Mouse (Mus musculus): ENCODE data around the gene Eef1akmt4.

The Eef1akmt4 gene

DNA sequence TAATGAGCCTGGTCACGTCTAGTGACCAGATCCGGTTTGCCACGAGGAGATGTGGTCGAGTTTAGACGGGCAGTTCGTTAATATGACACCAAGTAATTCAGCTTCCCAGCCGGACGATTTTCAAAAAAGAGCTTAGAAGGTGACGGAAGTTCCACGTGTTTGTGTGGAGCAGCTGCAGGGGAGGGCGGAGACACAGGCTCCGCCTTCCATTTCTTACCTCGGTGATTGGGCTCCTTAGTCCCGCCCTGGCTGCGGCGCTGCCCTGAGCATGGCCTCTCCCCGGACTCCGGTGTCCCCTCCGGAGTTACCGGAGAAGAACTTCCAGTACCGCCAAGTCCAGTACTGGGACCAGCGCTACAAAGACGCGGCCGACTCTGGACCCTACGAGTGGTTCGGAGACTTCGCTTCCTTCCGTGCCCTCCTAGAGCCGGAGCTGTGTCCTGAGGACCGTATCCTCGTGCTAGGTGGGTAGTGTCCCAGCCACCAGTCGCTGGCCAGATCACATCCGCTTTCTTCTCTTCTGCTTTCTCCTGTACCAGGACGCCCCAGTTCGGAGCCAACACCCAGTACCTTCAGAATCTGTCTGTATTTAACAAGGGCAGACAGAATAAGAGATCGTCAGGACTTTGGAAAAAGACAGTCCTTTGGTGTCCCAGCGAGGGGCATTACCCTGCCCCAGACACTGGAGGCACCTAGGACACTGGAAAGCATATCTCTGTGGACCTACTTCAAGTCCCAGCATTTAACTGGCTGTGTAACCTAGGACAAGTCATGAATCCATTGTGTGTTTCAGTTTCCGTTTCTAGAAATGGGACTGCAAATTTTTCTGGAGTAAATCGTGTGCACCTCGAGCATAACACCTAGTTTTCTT is at the start of gene Eef1akmt4, which contains the start of the genes Gm49333 and Alg3:
Gene Eef1akmt4, plus strand, starts transcription at position 237 of the 871 bp plus-strand sequence.
Gene Gm49333, plus strand, starts transcription at position 254 of the 871 bp plus-strand sequence.
Gene Alg3, minus strand, starts transcription at position 379 of the 871 bp plus-strand sequence.
- DNase-seq (ENCODE audit: low spot score in 2 of 2) = peak; percentile 69 to 74

DNA sequence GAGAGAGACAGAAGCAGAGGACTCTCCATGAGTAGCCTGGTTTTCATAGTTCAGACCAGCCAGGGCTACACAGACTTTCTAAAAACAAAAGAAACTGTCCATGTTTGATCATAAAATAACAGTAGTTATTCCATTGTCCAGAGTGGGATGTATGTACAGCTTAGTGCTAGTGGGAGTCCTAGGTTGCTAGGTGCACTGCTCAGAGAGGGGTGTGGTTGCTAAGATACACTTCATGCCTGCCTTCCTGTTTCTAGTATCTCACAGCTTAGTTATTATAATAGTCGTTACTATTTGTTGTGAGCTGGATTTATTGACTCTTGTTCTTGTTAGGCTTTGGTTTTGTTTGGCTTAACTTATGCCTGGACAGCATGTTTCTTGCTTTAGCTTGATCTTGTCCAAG is 46.3 kb upstream of the Eef1akmt4 start:
- DNase-seq (ENCODE audit: low spot score in 2 of 2) = no peak

DNA sequence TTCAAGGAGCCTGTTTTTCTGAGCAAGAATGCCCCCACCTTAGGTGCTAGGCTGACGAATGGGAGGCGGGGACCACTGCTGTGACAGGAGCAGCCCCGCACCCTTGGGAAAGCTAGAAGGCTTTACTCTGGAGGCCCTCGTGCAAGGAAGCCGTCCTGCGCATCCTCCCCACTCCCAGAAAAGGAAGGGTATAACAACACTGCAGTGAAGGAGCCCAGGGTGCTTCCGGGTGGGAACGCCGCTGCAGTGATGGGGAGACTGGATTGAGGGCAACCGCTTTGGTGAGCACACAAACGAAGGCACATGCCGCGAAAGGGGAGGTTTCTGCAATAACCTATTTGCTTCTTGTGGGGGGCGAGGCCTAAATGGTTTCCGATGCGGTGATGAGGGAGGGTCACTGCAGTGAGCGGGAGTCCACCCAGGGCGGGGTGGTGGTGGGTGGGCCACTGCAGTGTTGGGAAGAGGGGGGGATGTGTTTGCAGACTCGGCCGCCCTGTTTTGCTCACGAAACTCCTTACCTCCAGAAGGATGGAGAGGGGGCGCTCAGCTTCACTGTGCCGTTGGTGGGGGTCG is 21.9 kb upstream of the Eef1akmt4 start, which contains the start of gene Vwa5b2:
Gene Vwa5b2, plus strand, starts transcription at position 106 of the 573 bp plus-strand sequence.
- DNase-seq (ENCODE audit: low spot score in 2 of 2) = no peak

DNA sequence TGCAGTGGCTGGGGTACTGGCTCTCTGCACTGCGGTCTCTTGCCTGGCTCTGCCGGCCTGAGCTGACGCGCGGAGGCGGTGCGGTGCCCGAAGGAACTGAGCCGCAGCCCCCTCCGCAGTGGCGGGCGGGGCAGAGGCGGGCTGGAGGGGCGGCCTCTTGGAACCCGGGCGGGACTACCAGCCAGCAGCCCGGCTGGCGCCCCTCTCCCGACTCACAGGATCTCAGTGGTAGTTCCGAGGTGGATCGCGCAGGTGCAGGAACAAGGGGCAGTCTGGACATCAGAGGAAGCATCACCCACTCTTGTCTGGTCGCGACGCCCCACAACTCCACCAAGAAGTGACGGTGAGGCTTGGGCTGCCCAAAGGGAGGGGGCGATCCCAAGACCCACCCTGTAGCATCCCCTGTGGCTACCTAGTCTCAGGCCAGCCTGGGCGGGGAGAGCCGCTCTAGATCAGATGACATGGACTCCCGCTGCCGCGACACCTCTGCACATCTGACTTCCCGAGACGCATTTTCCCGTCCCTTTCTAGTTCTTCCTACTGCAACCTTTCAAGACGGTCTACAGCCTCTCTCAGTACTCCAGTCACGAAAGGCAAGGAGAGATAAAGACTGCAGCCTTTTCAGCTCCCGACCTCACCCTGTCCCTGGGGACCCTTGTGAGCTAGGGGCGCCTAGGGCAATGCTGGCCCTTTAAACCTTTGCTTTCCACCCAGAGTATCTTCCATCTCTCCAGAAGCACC is 21.3 kb upstream of the Eef1akmt4 start:
- DNase-seq (ENCODE audit: low spot score in 2 of 2) = no peak

DNA sequence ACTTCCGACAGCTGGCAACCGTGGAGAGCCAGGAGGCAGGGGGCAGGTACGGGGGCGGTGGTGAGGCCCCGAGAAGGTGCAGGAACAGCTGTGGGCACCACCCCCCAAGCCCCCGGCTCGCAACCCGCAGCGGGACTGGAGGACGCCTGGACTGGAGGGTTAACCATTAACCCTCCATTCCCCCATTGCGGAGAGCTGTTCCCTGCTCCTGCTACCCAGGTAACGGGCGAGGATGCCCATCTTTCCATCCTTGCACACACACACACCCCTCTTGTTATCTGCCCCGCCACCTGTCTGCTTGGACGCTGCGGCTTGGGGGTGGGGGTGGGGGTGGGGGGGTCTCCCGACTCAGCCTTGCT is 20.7 kb upstream of the Eef1akmt4 start:
- DNase-seq (ENCODE audit: low spot score in 2 of 2) = no peak

DNA sequence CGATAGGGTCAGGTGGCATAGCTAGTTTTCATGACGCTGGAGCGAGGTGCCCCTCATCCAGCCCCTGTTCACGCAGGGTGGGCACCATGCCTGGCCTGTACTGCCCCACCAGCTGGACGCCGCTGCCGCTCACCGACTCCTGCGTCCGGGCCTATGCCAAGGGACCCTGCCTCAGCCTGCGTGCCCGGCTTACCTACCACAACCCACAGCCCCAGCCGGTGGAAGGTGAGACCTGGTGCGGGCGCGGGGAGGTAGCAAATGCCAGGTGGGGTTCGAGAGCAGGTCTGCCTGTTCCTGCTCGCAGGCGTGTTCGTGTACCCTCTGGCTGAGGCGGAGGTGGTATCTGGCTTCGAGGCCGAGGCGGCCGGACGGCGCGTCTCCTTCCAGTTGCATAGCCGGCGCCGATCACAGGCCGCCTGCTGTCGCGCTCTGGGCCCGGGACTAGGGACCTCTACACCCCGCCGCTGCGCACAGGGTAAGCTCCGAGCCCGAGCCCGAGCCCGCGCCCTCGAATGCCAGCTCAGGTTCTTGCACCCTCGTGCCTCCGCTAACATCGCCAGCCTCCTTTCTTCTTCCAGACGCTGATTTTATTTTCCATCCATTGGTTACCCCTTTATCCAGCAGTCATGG is 20.2 kb upstream of the Eef1akmt4 start:
- no peak for DNase-seq (ENCODE audit: low spot score in 2 of 2)

DNA sequence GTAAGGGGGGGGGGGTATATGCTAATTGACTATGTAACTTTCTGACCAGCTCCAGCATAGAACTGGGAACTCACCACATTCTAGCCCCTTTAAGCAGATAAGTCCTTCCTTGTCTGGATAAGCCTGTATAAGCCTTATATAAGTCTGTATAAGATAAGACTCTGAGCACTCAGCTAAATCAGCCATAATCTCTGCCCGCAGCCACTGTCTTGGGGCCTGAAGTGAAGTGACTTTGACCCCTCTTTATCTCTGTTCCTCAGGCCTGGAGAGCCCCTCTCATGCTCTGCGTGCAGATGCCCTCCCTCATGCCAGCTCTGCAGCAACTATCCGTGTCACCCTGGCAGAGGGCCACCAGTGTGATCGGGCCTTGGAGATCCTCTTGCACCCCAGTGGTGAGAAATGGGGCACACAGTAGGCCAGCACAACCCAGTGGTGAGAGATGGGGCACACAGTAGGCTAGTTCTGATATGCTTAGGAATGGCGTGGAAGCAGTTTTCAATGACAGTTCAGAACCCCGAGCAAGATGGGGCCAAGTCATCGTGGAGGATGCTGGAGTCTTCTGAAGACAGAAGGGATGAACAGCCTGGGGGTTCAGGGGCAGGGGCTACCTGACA is 16.2 kb upstream of the Eef1akmt4 start:
- DNase-seq (ENCODE audit: low spot score in 2 of 2) = no peak

DNA sequence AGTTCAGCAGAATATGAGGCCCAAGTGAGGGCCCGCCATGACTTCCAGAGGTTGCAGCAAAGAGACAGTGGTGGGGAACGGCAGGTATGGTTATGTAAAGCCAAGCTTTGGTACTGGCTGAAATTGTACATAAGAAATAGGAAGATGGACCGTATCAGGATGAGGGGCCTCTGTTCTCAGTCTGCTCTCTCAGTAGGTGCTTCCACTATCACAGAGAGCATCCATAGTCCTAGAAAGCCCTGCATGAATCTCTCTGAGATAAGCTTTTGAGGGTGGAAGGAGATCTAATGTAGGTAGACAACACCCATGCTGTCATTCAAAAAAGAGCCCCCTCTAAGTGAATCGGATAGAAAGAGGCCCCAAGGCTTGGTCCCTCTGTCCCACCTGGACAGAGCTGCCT is 15.7 kb upstream of the Eef1akmt4 start:
- DNase-seq (ENCODE audit: low spot score in 2 of 2) = no peak

DNA sequence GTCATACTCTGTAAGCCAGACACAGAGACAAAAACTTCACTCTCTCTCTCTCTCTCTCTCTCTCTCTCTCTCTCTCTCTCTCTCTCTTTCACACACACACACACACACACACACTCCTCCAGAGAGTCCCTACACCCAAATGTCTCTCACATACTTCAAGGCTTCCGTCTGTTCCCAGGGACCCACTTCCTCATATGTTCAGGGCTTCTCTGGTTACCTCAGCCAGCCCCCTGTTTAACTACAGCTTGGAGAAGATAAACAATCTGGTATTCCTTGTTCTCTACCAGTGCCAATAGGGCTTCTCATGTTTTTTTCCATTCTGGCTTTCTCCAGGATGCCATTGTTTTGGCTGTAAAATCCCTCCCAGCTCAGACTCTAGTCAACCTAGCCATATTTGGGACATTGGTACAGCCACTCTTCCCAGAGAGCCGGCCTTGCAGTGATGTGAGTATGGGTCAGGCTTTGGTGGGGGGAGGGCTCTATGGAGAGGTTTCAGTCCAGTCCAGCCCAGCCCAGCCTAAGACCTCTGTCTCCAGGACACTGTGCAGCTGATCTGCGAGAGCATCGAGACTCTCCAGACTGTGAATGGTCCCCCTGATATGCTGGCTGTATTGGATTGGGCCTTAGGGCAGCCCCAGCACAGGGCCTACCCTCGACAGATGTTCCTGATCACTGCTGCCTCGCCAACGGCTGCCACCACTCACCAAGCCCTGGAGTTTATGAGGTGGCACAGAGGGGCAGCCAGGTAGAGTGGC is 14.5 kb upstream of the Eef1akmt4 start:
- DNase-seq (ENCODE audit: low spot score in 2 of 2) = no peak

DNA sequence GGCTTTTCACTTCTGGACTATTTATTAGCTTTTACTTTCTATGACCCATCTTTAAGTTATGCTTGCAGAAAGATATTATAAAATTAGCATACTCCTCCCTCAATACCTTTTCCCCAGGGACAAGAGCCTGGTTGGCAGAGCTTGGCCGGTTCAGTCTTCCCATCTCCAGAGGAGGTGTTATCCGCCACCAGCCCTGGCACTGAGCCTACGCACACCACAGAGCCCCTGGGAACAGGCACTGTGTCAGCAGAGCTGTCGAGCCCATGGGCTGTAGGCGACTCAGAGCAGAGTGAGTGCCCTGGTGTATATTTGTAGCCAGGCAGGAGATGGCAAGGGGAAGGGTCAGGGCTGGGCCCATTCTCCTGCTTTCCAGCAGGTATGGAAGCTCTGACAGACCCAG is 10.9 kb upstream of the Eef1akmt4 start:
- no peak for DNase-seq (ENCODE audit: low spot score in 2 of 2)

DNA sequence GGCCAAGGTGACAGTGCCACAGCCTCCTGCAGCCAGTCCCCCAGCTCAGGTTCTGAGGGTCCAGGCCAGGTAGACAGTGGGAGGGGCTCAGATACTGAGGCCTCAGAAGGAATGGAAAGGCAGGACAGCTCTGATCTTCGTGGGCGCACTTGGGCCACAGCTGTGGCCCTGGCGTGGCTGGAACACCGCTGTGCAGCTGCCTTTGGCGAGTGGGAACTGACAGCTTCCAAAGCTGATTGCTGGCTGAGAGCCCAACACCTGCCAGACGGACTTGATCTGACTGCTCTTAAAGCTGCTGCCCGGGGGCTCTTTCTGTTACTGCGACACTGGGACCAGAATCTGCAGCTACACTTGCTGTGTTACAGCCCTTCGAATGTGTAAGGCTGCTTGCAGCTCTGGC is 6.7 kb upstream of the Eef1akmt4 start:
- DNase-seq (ENCODE audit: low spot score in 2 of 2) = no peak

DNA sequence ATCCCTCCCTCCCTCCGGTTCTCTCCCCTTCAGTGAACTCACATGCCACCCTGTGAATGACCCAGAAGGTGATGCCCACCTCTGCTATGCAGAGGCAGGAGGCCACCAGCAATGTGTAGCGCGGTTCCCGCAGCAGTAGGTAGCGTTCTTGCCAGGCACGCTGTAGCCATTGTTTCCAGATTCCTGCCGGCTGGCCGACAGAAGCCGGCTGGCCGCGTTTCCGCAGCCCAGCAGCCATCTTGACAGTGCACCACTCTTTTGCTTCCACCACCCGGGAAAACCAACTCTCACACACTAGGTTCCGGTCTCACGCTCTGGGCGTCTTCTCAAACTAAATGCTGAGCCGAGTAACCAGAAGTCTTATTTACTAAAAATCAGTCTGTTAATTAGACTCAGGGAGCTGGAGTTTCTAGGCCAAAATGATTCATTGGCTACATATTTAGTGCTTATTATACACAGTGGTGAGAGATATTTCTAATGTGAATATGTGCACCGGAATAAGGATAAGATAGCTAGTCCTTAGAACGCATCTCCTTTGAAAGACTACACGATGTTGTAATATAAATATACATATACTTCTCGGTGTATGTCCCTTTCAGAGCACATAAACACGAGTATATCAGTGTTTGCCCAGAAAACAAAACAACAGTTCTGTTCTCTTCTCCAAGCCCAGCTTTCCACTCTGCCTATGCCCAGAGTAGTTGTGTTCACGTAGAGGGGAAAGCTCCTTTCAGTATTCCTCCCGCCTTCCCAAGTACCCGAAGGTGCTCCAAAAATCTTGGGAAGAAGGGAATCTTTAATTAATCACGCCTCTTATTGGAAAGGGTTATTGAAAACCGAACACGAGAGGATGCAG is 664 bp upstream of the Eef1akmt4 start:
- DNase-seq (ENCODE audit: low spot score in 2 of 2) = peak; percentile 47 to 68

DNA sequence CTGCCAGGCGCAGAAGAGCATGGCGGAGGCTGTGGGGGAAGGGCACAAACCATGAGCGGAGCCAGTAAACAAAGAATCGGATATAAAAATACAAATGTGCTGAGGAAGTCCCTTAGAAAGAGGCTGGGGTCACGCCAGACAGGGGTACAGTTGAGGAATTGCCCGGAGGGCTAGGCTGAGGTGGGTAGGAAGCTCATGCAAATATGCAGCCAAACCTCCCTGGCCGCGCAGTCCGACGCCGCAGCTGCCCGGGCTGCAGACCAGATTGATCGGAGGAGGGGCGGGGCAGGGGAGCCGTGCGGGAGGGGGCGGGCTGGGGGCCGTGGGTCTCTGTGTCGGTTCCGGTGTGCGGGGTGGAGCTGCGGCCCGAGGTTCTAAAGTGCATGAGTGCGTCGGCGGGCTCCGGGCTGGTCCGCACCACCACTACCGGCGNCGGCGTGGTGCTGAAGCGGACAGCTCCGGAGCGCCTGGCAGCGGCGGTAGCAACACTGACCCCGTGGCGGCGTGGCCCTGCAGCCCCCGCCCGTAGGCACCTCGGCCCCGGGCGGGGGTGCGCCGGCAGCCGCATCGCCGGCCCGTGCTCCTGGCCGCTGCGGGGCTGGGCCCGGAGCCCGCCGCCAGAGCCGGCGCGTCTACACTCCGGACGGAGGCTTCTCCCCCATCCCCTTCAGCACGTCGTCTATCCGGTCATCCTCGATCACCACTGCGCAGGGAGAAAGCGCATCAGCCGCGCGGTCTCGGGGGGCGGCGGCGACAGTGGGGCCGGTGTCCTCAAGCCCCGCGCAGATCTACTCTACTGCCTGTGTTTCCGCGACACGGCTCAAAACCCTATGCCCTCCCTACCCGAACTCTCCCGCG is 8.4 kb downstream of the Eef1akmt4 start:
- DNase-seq (ENCODE audit: low spot score in 2 of 2) = no peak

DNA sequence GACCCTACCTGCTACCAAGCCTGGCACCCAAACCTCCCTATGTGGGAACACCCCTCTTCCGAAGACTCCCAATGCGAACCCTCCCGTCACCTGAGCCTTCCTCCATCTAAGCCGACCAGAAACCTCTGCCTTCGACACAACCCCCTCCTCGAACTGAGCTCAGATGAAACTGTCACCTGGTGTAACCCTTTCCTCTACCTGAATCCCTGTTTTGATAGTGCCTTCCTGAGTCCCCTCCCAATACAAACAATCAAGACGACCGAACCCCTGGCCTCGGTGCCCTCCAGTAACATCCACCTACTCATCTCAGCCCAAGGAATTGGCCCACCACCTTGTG is 9.0 kb downstream of the Eef1akmt4 start:
- DNase-seq (ENCODE audit: low spot score in 2 of 2) = no peak

DNA sequence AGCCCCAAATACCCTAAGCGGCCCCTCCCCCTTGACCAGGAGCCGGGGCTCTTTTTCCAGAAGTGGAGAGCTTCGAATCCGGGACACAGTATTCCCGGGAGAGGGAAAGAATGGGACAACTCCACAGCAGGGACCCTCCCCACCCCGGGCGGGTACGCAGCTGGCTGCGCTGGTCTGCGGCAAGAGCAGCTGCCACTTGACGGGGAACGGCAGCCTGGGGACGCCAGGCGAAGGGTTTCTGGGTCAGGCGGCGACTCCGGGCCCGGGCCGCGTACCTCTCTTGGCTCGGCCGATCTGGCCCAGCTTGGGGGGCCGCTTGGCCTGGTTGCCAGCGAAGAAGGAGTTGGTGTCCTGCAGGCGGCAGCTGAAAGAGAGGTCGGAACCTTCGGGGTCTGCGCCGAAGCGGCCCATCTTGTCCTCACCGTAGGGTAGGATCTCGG is 9.4 kb downstream of the Eef1akmt4 start:
- DNase-seq (ENCODE audit: low spot score in 2 of 2) = no peak

DNA sequence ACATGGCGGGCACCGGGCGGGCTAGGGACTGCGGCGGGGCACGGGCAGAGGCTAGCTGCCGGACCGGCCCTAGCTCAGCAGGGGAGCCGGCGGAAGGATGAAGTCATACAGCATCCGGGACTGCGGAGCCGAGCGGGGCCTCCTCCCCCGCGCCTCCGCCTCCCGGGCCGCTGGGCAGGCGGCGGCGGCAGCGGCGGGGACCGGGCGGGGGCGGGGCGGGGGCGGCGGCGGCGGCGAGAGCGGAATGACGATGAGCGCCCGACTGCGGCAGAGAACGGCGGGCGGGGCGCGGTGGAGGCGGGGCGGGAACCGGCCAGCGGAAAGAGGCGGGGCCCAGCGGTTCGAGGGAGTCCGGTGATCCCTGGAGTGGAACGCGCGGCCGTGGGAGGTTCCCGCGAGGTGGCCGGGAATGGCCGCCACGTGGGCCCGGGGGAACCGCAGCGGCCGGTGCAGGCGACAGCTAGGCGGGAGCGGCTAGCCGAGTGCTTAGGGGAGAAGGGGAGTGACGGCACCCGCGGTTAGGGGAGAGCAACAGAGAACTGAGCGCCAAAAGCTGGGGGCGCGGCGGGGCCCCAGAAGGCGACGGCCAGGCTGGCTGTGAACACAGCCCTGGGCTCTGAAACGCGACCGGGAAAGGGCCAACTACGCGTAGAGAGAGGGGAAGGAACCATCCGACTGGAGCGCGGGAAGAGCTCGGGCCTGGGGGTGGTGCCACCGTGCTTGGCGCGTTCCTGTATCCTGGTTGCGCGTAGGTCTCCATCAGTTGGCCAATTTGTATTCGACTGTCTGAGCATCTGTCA is 10.0 kb downstream of the Eef1akmt4 start, which contains the start of gene Camk2n2:
Gene Camk2n2, minus strand, starts transcription at position 97 of the 800 bp plus-strand sequence.
- DNase-seq (ENCODE audit: low spot score in 2 of 2) = peak; percentile 40 to 44

DNA sequence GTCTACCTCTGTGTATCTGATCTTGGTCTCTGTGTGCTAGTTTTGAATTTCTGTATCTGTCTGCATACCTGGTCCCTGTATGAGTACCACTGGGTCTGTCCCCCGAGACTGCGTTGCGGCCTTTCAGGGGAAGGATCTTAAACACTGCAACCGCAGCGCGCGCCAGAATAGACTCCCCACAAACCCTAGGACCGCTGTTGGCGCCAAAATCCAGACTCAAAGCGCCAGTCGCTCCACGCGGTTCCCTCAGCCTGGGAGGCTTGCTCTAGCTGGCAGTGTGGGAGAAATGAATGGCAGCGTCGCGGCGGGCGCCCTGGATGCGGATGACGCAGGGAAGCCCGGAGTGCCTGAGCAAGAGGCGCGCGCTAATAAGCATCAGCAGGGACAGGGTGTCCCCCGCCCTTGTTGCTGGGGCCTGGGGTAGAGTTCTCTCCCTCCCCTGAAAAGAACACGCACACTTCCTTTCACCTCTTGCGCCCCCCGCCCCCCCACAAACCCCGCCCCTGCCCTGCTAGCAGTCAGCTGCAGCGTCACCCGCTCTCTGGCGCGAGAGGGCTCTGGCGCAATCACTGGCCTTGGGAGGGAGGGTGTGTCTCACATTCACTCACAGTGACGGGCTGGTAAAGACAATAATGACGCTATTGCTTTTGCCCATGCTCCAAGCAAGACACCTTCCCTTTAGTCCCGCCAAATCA is 10.7 kb downstream of the Eef1akmt4 start:
- no peak for DNase-seq (ENCODE audit: low spot score in 2 of 2)

All from spleen, postnatal 14 days (tissue).